Mouse (Mus musculus): ENCODE results near the gene Xpo5.

DNA sequence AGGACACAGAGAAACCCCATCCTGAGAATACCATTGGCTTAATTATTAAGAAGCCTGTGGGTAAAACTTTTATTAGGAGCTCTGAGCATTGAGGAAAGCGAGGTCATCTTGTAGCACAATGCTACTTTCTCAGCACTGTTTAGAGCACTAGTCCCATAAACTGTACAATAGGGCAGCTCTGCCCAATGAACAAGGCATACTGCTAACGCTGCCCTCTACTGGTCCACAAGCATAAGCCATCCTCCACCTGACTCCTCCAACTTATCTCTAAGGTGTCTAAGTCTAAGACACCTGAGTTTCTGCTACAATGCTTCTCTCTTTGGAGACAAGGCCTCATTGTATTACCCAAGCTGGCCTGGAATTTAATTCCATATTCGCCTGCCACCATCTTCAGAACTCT lies 32.0 kb upstream of the Xpo5 start:
- peak; percentile 66 for TF ChIP-seq CTCF (IDR thresholded peaks at IDR 0.05; ENCODE audit: control insufficient read depth, insufficient read depth, low read length)
- no peak for TF ChIP-seq POLR2A (IDR thresholded peaks at IDR 0.05; ENCODE audit: borderline replicate concordance, control insufficient read depth, low read depth, low read length)

All from bone marrow, adult 2 months (tissue).